Mouse (Mus musculus): ENCODE results near the gene Serpinb12.
"Not testable (repeated sequence)": the region's sequence is repeated elsewhere in the genome, so short reads cannot be mapped to it uniquely, and the experiment has no call there.

DNA sequence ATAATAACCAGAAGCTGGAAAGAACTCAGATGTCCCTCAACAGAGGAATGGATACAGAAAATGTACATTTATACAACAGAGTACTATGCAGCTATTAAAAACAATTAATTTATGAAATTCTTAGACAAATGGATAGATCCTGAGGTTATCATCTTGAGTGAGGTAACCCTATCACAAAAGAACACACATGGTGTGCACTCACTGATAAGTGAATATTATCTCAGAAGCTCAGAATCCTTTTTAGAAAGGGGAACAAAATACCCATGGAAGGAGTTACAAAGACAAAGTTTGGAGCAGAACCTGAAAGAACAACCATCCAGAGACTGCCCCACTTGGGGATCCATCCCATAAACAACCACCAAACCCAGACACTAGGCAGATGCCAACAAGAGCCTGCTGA lies 39.1 kb upstream of the Serpinb12 start:
- TF ChIP-seq CTCF (IDR thresholded peaks at IDR 0.05; ENCODE audit: borderline replicate concordance, insufficient read depth, low read length); POLR2A (IDR thresholded peaks at IDR 0.05; ENCODE audit: low read depth, low read length): not testable (repeated sequence)
